In genomic region chrX:101527356-101527755, GRCm38 (mm10) we compare ENCODE assay signal across 8 mouse cellular contexts. TPM values are rescaled to one million over a fixed set of nuclear protein-coding genes. Genes with fewer than 3 reads are reported as not detected.
DNase-seq lines count a peak whose midpoint lies in the region; ATAC-seq and TF ChIP-seq lines count a peak whose summit lies in the region.

No protein-coding gene starts in this region.

- no peak overlapping the region for H3K27ac ChIP-seq in embryonic facial prominence, embryonic 10.5 days (replicated peaks)
- H3K27ac ChIP-seq in intestine, embryonic 15.5 days = no peak overlapping the region
- H3K27ac ChIP-seq in forebrain, postnatal 0 days (ENCODE audit: low read depth, low read length) = no peak overlapping the region

- H3K4me2 ChIP-seq in intestine, embryonic 15.5 days (replicated peaks) = no peak overlapping the region
- H3K4me2 ChIP-seq in forebrain, postnatal 0 days (ENCODE audit: low read depth) = no peak overlapping the region

- peak; percentile 54; the same call in 1 of the 2 replicates for ATAC-seq in intestine, embryonic 15.5 days
- peak; percentile 74 for ATAC-seq in megakaryocyte, adult 5-6 weeks (ENCODE audit: poor library complexity, severe bottlenecking)
- ATAC-seq in forebrain, postnatal 0 days = no peak
- ATAC-seq in frontal cortex, adult (ENCODE audit: low TSS enrichment) = no peak

- peak; percentile 1 to 19 for DNase-seq in kidney, adult 8-10 months
- DNase-seq in kidney, adult 18-20 months = no peak
- no peak for DNase-seq in embryonic facial prominence, embryonic 10.5 days (ENCODE audit: low spot score)
- no peak for DNase-seq in ovary, postnatal 10 days (ENCODE audit: low spot score)
- no peak for DNase-seq in forebrain, postnatal 0 days

- H3K27me3 ChIP-seq in embryonic facial prominence, embryonic 10.5 days (replicated peaks; ENCODE audit: low read depth, poor library complexity, severe bottlenecking) = peaks cover 8% of the 10 kb centered on the region; the same call in 1 of the 2 replicates
- H3K27me3 ChIP-seq in intestine, embryonic 15.5 days (replicated peaks) = no peaks in the 10 kb centered on the region
- no peaks in the 10 kb centered on the region for H3K27me3 ChIP-seq in forebrain, postnatal 0 days (ENCODE audit: insufficient read depth, low read length)

- H3K4me1 ChIP-seq in embryonic facial prominence, embryonic 10.5 days = no peaks in the 10 kb centered on the region
- H3K4me1 ChIP-seq in intestine, embryonic 15.5 days (replicated peaks) = no peaks in the 10 kb centered on the region
- no peaks in the 10 kb centered on the region for H3K4me1 ChIP-seq in forebrain, postnatal 0 days (ENCODE audit: insufficient read depth)

- no peak for TF ChIP-seq CTCF in forebrain, postnatal 0 days (IDR thresholded peaks at IDR 0.05; ENCODE audit: low read depth)

- no peak overlapping the region for H3K9ac ChIP-seq in intestine, embryonic 15.5 days
- no peak overlapping the region for H3K9ac ChIP-seq in forebrain, postnatal 0 days

- H3K36me3 ChIP-seq in embryonic facial prominence, embryonic 10.5 days (replicated peaks) = no peaks in the 10 kb centered on the region
- H3K36me3 ChIP-seq in intestine, embryonic 15.5 days = no peaks in the 10 kb centered on the region
- H3K36me3 ChIP-seq in forebrain, postnatal 0 days (ENCODE audit: insufficient read depth) = no peaks in the 10 kb centered on the region

- 52% methylated on average over 9 of the region's 9 CpGs for WGBS in embryonic facial prominence, embryonic 10.5 days
- WGBS in intestine, embryonic 15.5 days = 47% methylated on average over 9 of the region's 9 CpGs
- 53% methylated on average over 9 of the region's 9 CpGs for WGBS in forebrain, postnatal 0 days

- H3K4me3 ChIP-seq in embryonic facial prominence, embryonic 10.5 days = peak overlapping the region; percentile 35; the same call in 1 of the 2 replicates
- no peak overlapping the region for H3K4me3 ChIP-seq in intestine, embryonic 15.5 days (replicated peaks)
- H3K4me3 ChIP-seq in forebrain, postnatal 0 days (ENCODE audit: low read depth, low read length) = no peak overlapping the region

- H3K9me3 ChIP-seq in embryonic facial prominence, embryonic 10.5 days = no peaks in the 10 kb centered on the region
- H3K9me3 ChIP-seq in intestine, embryonic 15.5 days = no peaks in the 10 kb centered on the region
- no peaks in the 10 kb centered on the region for H3K9me3 ChIP-seq in forebrain, postnatal 0 days (ENCODE audit: low read length)

RNA-seq across cellular contexts. Expression of gene Taf1, which starts 5.2 kb away (rescaled TPM):
- polyA plus RNA-seq in embryonic facial prominence, embryonic 10.5 days (2016; fragmentation: Nextera tagmentation; extraction: Ambion mirVana) = 20.3 and 23.4 TPM in 2 replicates
- polyA plus RNA-seq in intestine, embryonic 15.5 days (2015; fragmentation: Nextera tagmentation; extraction: Ambion mirVana) = 10.6 and 11.4 TPM in 2 replicates
- 36.5 and 37.6 TPM in 2 replicates for total RNA-seq in megakaryocyte, adult 5-6 weeks (2015)
- total RNA-seq in megakaryocyte, adult 5-6 weeks (2017) = 46.7 and 56.9 TPM in 2 replicates
- 38.5 and 44.8 TPM in 2 replicates for total RNA-seq in forebrain, postnatal 0 days (2014; rRNA removed)
- 6.3 and 12.2 TPM in 2 replicates for polyA plus RNA-seq in forebrain, postnatal 0 days (2015; fragmentation: Nextera tagmentation; extraction: Ambion mirVana)

Comparison
In these comparisons a context has a peak if more than half of its experiments do, and no peak if none do; other contexts are left out.
1. DNase-seq: peak in kidney, adult 8-10 months (2 of 2); none in kidney, adult 18-20 months (single experiment), embryonic facial prominence, embryonic 10.5 days (single experiment), ovary, postnatal 10 days (single experiment) and forebrain, postnatal 0 days (single experiment).
2. ATAC-seq: peak in intestine, embryonic 15.5 days (single experiment) and megakaryocyte, adult 5-6 weeks (single experiment); none in forebrain, postnatal 0 days (single experiment) and frontal cortex, adult (single experiment).